Comparison of ENCODE assay signal across 19 mouse cellular contexts in the genomic region with DNA sequence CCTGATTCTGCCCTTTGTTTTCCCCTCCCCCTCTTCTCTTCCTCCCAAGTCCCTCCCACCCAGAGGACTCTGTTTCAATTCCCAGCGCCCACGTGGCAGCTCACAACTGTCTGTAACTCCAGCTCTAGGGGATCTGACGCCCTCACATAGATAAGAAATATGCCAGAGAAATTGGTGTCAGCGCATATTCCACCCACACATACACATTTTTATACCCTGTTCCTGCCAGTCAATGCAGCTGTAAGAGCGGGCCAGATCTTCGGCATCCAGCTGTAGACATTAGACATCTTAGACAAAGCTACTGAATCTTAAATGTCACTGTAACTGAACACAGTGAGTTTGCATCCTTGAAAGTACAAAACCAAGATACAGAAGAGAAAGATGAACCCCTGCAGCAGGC.
"Had no signal": no experiment of that assay in that cellular context is flagged by ENCODE, and none has a peak within 500 bp of the region (broad histone marks: within the 10 kb centered on the region; RNA-seq: fewer than 3 reads in every experiment).

No protein-coding gene starts in this region.

- H3K27me3 ChIP-seq: liver, embryonic 15.5 days; lung, embryonic 15.5 days; midbrain, embryonic 12.5 days; neural tube, embryonic 13.5 days; neural tube, embryonic 15.5 days; stomach, embryonic 15.5 days had no signal

- H3K9me3 ChIP-seq: liver, embryonic 15.5 days; lung, embryonic 15.5 days; midbrain, embryonic 10.5 days; midbrain, embryonic 12.5 days; neural tube, embryonic 13.5 days; neural tube, embryonic 15.5 days; stomach, embryonic 15.5 days had no signal

- H3K27ac ChIP-seq: liver, embryonic 15.5 days; lung, embryonic 15.5 days; midbrain, embryonic 10.5 days; midbrain, embryonic 12.5 days; neural tube, embryonic 13.5 days; neural tube, embryonic 15.5 days; stomach, embryonic 15.5 days; stomach, postnatal 0 days had no signal

- H3K36me3 ChIP-seq: liver, embryonic 15.5 days; lung, embryonic 15.5 days; midbrain, embryonic 10.5 days; midbrain, embryonic 12.5 days; neural tube, embryonic 13.5 days; neural tube, embryonic 15.5 days; stomach, embryonic 15.5 days had no signal

- DNase-seq: liver, postnatal 0 days; lung, adult 2 months; lung, postnatal 14 days; lung, postnatal 36 days; midbrain, embryonic 14.5 days; retina, postnatal 1 day; thymus, postnatal 14 days; thymus, postnatal 36 days had no signal

- H3K4me1 ChIP-seq: liver, embryonic 15.5 days; lung, embryonic 15.5 days; midbrain, embryonic 10.5 days; midbrain, embryonic 12.5 days; neural tube, embryonic 13.5 days; neural tube, embryonic 15.5 days; stomach, embryonic 15.5 days had no signal

- ATAC-seq: liver, postnatal 0 days; lung, postnatal 0 days; midbrain, embryonic 16.5 days had no signal

- H3K4me3 ChIP-seq: liver, embryonic 15.5 days; lung, embryonic 15.5 days; midbrain, embryonic 10.5 days; midbrain, embryonic 12.5 days; myocyte; neural tube, embryonic 13.5 days; neural tube, embryonic 15.5 days; stomach, embryonic 15.5 days had no signal
